Mouse (Mus musculus): Measurements from ENCODE around the gene Topors.
A peak's percentile ranks its signal among the peaks of the same experiment; 100 is the strongest.
"Not testable (repeated sequence)": the region's sequence is repeated elsewhere in the genome, so short reads cannot be mapped to it uniquely, and the experiment has no call there.

The Topors gene

DNA sequence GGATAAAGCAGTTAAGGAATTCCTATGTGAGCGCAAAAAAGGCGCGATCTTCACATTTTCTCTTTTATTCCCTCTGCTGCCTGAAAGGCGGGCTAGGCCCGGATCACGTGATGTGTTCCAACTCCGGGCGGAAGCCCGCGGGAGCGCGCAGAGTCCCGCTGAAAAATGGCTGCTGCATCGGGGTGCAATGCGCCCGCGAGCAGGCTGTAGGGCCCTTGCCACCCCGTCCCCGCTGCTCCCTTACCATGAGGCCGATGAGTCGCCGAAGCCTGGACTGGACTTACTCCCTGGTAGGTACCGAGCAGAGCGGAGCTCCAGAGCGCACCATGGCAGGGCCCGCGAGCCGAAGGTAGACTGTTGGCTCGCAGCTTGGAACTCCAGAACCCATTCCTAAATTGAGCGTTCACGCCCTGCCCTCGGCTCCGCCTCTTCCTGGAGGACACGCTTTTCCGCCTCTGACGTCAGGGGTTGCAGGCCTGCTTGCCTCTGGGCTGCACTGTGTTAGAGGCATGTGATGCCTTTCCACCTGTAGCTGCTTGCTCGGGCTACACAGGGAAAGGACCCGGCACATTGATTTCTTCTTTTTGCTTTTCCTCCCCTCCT is at the start of gene Topors, which contains the start of gene Smim27:
TSS of gene Topors (minus strand) at position 421 of the 603 bp plus-strand sequence.
TSS of gene Smim27 (plus strand) at position 150 of the 603 bp plus-strand sequence.
- peak; percentile 97 for DNase-seq

- DNase-seq: no peak
These were observed 47.8 kb upstream of the Topors start for GRCm38 (mm10) chr4:40317404-40317803.

- DNase-seq: no peak
These were observed 43.4 kb upstream of the Topors start for GRCm38 (mm10) chr4:40313026-40313425.

- no peak for DNase-seq
These were observed 42.6 kb upstream of the Topors start for GRCm38 (mm10) chr4:40312213-40312612.

GRCm38 (mm10) chr4:40310796-40311383 is 41.2 kb upstream of the Topors start:
- no peak for DNase-seq

- DNase-seq: no peak
These were observed 40.0 kb upstream of the Topors start for GRCm38 (mm10) chr4:40309682-40310081.

DNA sequence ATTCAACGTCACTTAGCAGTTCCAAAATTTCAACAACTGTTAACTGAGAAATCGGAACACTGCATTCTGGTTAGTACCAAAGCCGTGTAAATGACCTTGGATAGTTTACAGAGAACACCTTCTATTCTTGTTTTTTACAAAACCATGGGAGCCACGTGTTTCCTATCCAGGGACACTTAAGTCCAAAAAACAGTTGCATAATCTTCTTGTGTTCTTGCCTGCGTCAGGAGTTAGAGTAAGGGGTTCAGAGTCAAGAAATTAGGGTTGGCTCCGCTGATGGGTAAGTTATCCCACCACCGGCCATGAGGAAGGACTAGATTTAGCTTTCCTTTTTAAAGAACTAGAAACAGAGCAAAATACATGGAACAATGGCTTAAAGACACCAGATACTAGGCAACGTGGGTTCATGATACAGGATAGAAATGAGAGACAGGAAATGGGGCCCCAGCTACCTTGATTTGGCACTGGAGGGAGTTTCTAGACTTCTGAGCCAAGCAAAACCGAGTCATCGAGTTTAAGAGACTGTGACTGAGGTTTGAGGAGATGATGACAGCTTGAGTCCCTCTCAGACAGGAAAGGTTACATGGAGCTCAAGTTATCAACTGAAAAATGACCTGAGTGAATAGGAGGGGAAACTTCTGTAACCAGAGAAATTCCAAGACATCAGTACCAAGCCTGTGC is 32.9 kb upstream of the Topors start:
- no peak for DNase-seq

- DNase-seq: peak; percentile 66
These were observed 31.6 kb upstream of the Topors start for GRCm38 (mm10) chr4:40301076-40301789.

GRCm38 (mm10) chr4:40299169-40299568 is 29.5 kb upstream of the Topors start:
- DNase-seq: no peak

DNA sequence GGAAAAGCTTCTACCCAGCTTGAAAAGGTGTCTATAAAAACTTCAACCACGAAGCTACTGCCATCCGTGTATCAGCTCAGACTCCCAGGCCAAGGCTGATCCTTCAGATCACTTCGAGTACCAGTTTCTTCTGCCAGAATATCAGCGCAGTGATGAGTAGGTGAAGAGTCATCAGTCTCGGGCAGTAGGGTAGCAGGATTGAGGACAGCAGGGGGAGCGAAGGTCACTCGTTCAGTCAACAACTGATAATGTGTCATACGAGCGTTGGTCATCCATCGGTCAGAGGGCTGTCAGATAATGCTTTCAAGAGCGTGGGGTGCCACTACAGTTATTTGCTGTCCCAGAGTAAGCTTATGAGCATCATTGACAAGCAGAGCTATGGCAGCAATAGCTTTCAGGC is 21.9 kb upstream of the Topors start:
- DNase-seq: not testable (repeated sequence)

GRCm38 (mm10) chr4:40289046-40289445 is 19.4 kb upstream of the Topors start:
- DNase-seq: no peak

- no peak for DNase-seq
These were observed 17.8 kb upstream of the Topors start for GRCm38 (mm10) chr4:40287415-40287814.

DNA sequence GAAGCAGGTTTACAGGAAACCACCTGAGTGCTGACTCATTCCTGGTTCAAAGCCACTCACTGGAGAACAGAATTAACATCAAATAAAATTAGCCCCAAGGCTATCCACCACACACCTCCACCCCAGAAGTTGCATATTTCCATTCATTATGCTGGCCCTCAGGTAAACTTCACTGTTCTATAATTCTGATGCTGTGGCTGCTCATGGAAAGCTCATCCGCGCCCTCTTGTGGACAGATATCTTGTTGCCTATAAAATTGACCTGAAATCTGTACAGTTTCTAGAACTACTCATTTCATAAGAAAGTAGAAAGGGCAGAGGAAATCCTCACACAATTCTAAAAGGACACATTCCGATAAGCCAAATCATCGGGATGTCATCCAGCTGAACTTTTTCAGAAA is 15.9 kb upstream of the Topors start:
- peak; percentile 57 for DNase-seq

GRCm38 (mm10) chr4:40279276-40279900 is 9.7 kb upstream of the Topors start, which contains the start of gene Ndufb6:
TSS of gene Ndufb6 (minus strand) at chr4:40279421.
- DNase-seq: peak; percentile 93

DNA sequence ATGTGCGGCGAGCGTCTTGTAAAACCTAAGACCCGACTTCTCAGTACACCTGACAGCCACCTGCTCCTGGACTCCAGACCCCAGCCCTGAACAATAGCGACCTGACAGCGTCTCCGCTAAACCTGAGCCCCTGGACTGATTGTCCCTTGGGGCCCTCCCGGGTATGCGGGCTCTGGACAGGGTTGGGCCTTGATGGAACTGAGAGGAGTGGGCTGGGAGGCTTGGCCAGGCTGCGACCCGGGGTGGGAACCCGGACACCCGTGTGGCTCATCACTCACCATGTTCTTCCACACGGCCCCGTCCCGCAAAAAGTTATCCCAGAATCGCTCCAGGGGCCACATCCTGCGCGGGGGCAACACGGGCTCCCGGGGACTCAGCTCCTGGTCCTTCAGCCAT is 9.2 kb upstream of the Topors start:
- no peak for DNase-seq

- DNase-seq: no peak
These were observed 815 bp downstream of the Topors start for GRCm38 (mm10) chr4:40268835-40269234.

DNA sequence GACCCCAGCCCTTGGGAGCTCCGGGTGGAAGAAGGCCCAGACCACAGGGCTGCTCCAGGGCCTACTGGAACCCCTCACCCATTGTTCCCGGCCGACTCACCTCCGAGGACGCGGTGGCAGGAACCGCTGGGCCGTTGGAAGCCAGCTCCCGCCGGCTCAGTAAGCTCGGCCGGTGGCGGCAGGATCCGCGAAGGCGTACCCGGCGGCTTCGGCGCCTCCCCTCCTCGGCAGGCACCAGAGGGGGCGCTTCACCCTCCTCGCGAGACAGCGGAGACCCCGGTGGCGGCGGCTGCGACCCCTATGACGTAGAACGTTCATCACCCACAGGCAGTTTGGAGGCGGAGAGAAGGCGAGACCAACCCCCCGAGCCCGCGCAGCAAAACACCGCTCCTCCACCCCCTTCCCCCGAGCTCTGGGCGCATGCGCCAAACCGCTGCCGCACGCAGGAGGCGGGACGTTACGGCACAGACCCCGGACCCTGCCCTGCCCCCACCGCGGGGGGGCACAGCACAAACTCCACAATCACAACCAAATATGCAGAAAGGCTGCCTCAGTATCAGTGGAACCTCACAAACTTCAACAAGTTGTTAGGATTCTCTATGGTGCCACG is 1.3 kb downstream of the Topors start:
- peak; percentile 90 for DNase-seq

GRCm38 (mm10) chr4:40267681-40268080 is 2.0 kb downstream of the Topors start:
- DNase-seq: peak; percentile 75

- DNase-seq: no peak
These were observed 5.3 kb downstream of the Topors start for GRCm38 (mm10) chr4:40264321-40264720.

DNA sequence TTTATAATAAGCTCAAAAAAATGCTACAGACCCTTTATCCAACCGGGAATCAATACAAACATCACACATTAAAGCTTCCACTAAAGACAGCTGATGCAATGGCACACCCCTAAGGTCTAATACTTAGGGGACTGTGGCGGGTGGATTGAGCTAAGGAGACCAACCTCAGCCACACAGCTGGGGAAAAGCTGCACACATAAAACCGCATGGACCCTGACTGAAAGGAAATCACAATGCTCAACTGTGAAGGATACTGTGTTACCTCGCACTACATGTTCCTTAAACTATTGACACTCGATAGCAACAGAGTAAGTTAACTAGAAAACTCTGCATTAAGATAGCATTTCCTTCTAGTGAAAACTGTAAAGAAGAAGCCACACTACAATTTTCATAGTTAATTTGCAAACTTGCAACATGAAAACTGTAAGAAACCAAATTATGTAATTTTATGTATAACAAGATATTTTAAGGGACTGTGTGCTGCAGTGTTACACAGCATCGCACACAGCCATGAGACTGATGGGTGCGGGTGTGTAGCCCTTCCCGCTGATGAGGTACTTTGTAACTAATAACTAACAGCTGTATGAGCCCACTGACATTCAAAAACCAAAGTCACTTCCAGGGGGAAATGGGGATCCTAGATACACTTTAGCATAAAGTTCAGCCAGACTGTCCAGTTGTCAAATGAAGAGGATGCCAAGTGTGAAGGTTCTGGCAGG is 15.1 kb downstream of the Topors start:
- no peak for DNase-seq

DNA sequence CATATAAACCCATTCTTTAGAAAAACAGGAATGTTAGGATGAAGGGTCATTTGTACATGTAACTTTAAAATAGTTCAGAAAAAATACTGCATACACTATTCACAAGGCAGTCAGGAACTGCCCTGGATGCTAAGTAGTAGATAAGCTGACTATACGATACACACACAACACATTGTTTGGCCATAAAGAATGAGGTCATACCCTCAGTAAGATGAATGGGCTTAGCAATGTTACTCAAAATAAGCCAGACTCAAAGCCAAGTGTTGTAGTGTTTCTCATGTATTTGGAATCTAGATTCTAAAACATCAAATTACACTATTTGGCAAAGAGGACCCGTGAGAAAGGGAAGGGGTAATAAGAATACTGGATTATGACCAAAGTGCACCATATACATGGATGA is 15.9 kb downstream of the Topors start:
- DNase-seq: no peak

- no peak for DNase-seq
These were observed 18.7 kb downstream of the Topors start for GRCm38 (mm10) chr4:40250984-40251383.

Data from kidney, adult 11 months (tissue).